Mouse (Mus musculus): ENCODE results near the gene Tmsb4x. TPM values are rescaled to one million over a fixed set of nuclear protein-coding genes. Genes with fewer than 3 reads are reported as not detected.

The Tmsb4x gene
- polyA plus RNA-seq, 1 experiment = 12,467 TPM

DNA sequence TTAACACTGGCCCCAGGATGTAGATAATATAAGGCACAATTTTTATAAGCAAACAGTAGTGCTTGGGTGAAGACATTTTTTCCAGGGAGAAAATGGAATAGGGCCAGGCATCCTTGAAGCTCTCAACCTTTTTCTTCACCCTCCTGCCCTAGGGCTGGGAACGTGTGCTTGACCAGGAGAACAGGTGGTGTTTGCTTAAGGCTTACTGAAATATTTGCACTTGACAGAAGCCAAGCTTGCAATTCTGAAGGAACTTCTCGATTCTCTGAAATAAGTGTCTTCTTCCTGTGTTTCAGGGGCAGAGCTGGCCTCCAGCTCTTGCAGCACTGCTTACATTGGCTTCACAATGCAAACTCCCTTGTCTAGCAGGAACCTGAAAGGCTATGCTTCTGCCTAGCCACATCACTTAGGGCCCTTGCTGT is 13.9 kb downstream of the Tmsb4x start:
- peaks cover 11% of the 10 kb centered on the region for H3K4me1 ChIP-seq (ENCODE audit: control insufficient read depth, insufficient read depth, low read length)
- peak overlapping the region; percentile 12; the same call in 1 of the 2 replicates for H3K27ac ChIP-seq (ENCODE audit: insufficient read depth, low read depth, low read length)
- TF ChIP-seq CTCF (IDR thresholded peaks at IDR 0.05; ENCODE audit: low read depth, low read length) = no peak
- no peak for TF ChIP-seq POLR2A (IDR thresholded peaks at IDR 0.05; ENCODE audit: borderline replicate concordance, low read depth, low read length)
- H3K4me3 ChIP-seq (ENCODE audit: insufficient read depth, low read length) = no peak overlapping the region

DNA sequence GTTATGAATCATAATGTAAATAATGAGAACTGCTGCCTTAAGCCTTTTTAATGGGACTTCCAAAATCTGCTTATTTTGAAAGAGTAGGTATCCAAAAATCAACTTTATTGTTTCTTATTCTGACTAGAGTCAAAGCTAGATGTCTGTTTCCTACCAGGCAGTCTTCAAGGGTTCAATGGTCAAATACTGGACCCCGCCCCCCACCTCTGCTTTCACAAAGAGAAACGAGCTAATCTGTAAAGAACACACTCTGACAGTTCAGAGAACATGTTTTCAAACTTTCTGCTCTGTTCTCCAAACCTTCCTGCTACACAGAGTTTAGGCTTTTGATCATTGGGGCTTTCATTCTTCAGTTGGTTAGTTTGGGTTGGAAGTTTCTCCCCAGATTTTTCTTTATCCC is 22.8 kb downstream of the Tmsb4x start:
- H3K27ac ChIP-seq (ENCODE audit: insufficient read depth, low read depth, low read length) = no peak overlapping the region
- TF ChIP-seq POLR2A (IDR thresholded peaks at IDR 0.05; ENCODE audit: borderline replicate concordance, low read depth, low read length) (no peak), CTCF (IDR thresholded peaks at IDR 0.05; ENCODE audit: low read depth, low read length) (no peak)
- H3K4me3 ChIP-seq (ENCODE audit: insufficient read depth, low read length) = no peak overlapping the region
- peaks cover under 1% of the 10 kb centered on the region; the same call in 1 of the 2 replicates for H3K4me1 ChIP-seq (ENCODE audit: control insufficient read depth, insufficient read depth, low read length)

DNA sequence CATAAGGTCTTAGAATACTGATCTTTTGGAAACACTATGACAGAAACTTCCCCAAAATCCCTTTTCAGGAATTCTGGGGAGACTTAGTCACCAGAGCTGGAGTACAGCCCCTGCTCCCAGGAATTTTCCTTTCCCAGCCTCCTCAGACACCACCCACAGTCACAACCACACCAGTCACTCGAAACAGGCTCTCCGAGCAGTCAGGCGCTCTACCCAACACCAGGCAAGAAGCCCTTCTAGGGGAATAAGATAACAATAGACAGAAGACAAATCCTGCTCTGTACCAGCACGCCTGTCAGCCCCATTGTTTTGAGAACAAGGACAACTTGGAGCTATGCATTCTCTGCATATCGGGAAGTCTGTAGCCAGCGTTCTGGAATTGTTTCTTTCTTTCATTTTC is 25.6 kb downstream of the Tmsb4x start:
- no peak for TF ChIP-seq POLR2A (IDR thresholded peaks at IDR 0.05; ENCODE audit: borderline replicate concordance, low read depth, low read length)
- no peak for TF ChIP-seq CTCF (IDR thresholded peaks at IDR 0.05; ENCODE audit: low read depth, low read length)
- H3K4me1 ChIP-seq (ENCODE audit: control insufficient read depth, insufficient read depth, low read length) = peaks cover 19% of the 10 kb centered on the region
- no peak overlapping the region for H3K27ac ChIP-seq (ENCODE audit: insufficient read depth, low read depth, low read length)
- no peak overlapping the region for H3K4me3 ChIP-seq (ENCODE audit: insufficient read depth, low read length)

DNA sequence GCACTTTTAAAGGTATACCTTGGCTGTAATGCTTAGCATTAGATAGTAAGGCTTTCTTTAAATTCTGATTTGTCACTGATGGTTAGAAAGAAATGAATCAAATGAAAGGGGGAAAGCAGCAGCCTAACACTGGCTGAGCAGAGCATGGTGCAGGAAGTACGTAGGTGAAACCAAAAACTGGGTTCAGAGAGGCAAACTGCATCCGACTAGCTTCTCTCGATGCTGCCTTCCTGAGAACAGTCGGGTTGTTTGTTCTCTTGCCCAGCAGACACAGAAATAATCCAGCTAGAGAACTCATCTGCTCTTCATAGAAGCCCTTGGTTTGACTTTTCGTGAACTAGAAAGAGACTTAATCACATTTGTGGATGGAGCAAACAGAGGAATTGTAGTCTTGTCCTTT is 26.7 kb downstream of the Tmsb4x start:
- peaks cover 21% of the 10 kb centered on the region for H3K4me1 ChIP-seq (ENCODE audit: control insufficient read depth, insufficient read depth, low read length)
- TF ChIP-seq POLR2A (IDR thresholded peaks at IDR 0.05; ENCODE audit: borderline replicate concordance, low read depth, low read length) (no peak), CTCF (IDR thresholded peaks at IDR 0.05; ENCODE audit: low read depth, low read length) (no peak)
- no peak overlapping the region for H3K4me3 ChIP-seq (ENCODE audit: insufficient read depth, low read length)
- H3K27ac ChIP-seq (ENCODE audit: insufficient read depth, low read depth, low read length) = no peak overlapping the region

DNA sequence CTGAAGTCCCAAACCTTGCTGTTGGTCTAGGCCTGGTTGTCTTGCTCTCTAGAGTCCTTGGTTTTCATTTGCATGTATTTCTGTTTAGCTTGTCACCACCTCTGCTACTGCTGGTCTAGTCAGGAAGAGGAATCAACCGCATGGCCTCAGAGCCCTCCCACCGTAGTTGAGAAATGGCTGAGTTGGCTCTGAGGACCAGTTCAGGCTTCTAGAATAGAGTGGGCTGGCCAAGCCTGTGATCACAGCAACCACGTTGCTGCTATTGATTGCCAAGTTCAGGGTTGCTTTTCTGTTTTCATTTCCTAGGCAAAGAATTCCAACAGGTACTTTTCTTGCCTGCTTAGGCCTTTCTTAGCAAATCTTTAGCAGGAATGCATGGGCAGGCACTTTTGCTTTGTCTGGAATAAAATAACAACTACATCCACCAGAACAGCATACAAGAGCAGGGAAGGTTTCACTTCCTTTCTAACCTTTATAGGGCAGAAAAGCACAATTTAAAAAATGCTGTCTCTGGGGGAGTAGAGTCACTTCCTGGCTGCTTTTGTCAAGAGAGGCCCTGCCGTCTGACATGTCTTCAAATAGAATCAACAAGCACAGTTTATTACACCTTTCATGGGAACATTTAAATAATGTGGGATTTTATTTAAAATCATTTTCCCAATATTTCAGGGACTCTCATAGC is 29.0 kb downstream of the Tmsb4x start:
- peak overlapping the region; percentile 98 for H3K27ac ChIP-seq (ENCODE audit: insufficient read depth, low read depth, low read length)
- no peak for TF ChIP-seq CTCF (IDR thresholded peaks at IDR 0.05; ENCODE audit: low read depth, low read length)

DNA sequence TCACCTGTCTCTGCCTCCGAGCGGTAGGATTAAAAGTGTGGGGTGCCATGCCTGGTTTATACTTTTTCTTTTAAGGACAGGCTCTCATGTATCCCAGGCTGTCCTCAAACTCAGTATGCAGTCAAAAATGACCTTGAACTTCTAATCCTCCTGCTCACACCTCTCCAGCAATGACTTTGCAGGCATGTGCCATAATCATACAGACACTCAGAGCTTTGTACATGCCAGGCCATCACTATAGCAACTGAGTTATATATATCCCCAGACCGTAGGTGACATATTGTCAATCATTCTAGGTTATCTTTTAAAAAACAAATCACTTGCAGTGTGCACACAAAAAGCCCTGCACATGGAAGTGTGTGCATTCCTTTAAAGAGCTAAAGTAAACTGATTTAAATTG is 29.6 kb downstream of the Tmsb4x start:
- H3K4me3 ChIP-seq (ENCODE audit: insufficient read depth, low read length) = no peak overlapping the region
- TF ChIP-seq POLR2A (IDR thresholded peaks at IDR 0.05; ENCODE audit: borderline replicate concordance, low read depth, low read length) (no peak), CTCF (IDR thresholded peaks at IDR 0.05; ENCODE audit: low read depth, low read length) (no peak)
- peak overlapping the region; percentile 98 for H3K27ac ChIP-seq (ENCODE audit: insufficient read depth, low read depth, low read length)
- peaks cover 21% of the 10 kb centered on the region for H3K4me1 ChIP-seq (ENCODE audit: control insufficient read depth, insufficient read depth, low read length)

More for the DNA sequence above, 29.0 kb downstream of the Tmsb4x start:
- Histone ChIP-seq H3K4me3 (ENCODE audit: insufficient read depth, low read length) (no peak overlapping the region), H3K4me1 (ENCODE audit: control insufficient read depth, insufficient read depth, low read length) (peaks cover 21% of the 10 kb centered on the region)

DNA sequence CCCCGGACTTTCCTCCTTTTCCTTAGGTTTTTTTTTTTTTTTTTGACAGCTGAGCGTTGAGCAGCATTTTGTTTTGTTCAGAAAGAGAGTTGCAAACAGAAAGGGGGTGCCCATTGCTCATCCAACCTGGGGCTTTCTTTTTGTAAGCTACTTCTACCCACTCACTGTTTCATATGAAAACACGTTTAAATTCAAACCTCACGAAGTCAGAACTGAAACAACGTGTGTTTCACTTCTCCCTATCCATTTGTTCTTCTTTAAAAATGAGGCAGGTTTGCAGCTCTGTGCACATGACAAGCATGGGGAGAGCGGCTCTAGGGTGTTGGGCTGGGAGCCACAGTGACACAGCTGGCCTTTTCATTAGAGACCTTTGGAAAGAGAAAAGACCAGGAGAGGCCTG is 33.8 kb downstream of the Tmsb4x start:
- 0 out of 2 replicates have a peak overlapping the region, but pooled peaks have one; percentile 10 for H3K27ac ChIP-seq (ENCODE audit: insufficient read depth, low read depth, low read length)
- peaks cover 34% of the 10 kb centered on the region for H3K4me1 ChIP-seq (ENCODE audit: control insufficient read depth, insufficient read depth, low read length)
- no peak overlapping the region for H3K4me3 ChIP-seq (ENCODE audit: insufficient read depth, low read length)
- no peak for TF ChIP-seq CTCF (IDR thresholded peaks at IDR 0.05; ENCODE audit: low read depth, low read length)
- TF ChIP-seq POLR2A (IDR thresholded peaks at IDR 0.05; ENCODE audit: borderline replicate concordance, low read depth, low read length) = no peak

DNA sequence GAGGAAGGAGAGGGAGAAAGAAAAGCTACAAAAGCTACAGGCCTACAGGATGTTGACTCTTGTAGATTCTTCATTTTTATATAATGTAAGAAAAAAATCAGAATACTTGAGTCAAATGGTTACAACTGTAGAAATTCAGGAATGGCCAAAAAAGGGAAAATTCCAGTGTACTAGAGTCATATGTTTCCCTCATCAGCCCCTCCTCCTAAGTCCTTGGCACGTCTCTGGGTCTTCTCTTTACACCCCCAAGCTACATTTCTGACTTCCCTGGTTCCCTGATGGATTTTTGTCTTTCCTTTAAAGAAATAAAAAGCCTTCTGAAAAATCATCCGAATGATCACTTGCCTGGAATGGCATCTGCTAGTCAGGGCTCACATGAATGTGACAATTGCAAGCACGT is 34.8 kb downstream of the Tmsb4x start:
- TF ChIP-seq CTCF (IDR thresholded peaks at IDR 0.05; ENCODE audit: low read depth, low read length) (no peak), POLR2A (IDR thresholded peaks at IDR 0.05; ENCODE audit: borderline replicate concordance, low read depth, low read length) (no peak)
- H3K4me1 ChIP-seq (ENCODE audit: control insufficient read depth, insufficient read depth, low read length) = peaks cover 30% of the 10 kb centered on the region
- no peak overlapping the region for H3K4me3 ChIP-seq (ENCODE audit: insufficient read depth, low read length)
- H3K27ac ChIP-seq (ENCODE audit: insufficient read depth, low read depth, low read length) = no peak overlapping the region

DNA sequence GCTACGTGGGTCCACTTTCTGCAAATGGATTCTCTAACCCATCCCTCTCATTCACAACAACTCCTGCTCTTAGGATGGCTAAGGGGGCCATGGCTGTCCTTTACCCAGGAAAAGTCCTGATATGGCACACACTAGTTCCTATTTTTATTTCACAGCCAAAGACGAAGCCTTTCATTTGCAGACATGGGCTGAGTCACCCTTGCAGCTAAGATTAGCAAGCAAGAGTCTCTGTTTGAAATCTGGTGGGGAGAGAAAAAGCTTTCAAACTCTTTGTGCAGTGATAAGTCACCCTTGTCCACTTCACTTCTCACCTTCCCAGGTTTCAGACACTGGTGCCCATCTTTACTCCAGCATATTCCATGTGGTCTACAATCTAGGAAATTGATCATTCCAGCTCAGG is 36.9 kb downstream of the Tmsb4x start:
- no peak overlapping the region for H3K4me3 ChIP-seq (ENCODE audit: insufficient read depth, low read length)
- TF ChIP-seq POLR2A (IDR thresholded peaks at IDR 0.05; ENCODE audit: borderline replicate concordance, low read depth, low read length) = no peak
- no peak for TF ChIP-seq CTCF (IDR thresholded peaks at IDR 0.05; ENCODE audit: low read depth, low read length)
- H3K4me1 ChIP-seq (ENCODE audit: control insufficient read depth, insufficient read depth, low read length) = peaks cover 36% of the 10 kb centered on the region
- peak overlapping the region; percentile 88 for H3K27ac ChIP-seq (ENCODE audit: insufficient read depth, low read depth, low read length)

DNA sequence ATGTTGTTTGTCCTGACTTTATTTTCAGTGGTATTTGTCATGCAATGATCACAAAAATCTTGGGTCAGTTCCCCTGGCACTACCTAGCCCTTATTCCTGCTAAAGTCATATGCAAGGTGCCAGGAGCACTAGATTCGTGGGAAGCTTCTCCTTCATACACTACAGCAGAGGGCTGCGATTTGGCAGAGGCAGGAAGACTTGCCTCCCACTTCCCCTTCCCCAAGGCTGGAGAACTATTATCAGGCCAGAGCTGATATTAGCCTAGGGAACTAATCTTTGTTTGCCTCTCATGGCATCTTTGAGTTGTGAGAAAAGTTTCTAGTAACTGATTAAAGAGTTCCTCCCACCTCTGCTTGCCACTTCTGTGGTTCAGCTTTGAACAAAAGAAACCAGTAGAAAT is 37.8 kb downstream of the Tmsb4x start:
- TF ChIP-seq POLR2A (IDR thresholded peaks at IDR 0.05; ENCODE audit: borderline replicate concordance, low read depth, low read length) = no peak
- no peak for TF ChIP-seq CTCF (IDR thresholded peaks at IDR 0.05; ENCODE audit: low read depth, low read length)
- peaks cover 43% of the 10 kb centered on the region for H3K4me1 ChIP-seq (ENCODE audit: control insufficient read depth, insufficient read depth, low read length)
- H3K27ac ChIP-seq (ENCODE audit: insufficient read depth, low read depth, low read length) = peak overlapping the region; percentile 82
- no peak overlapping the region for H3K4me3 ChIP-seq (ENCODE audit: insufficient read depth, low read length)

All from bone marrow macrophage, adult 2 months (primary cell).